Comparison of ENCODE assay signal across 10 mouse cellular contexts in the genomic region with DNA sequence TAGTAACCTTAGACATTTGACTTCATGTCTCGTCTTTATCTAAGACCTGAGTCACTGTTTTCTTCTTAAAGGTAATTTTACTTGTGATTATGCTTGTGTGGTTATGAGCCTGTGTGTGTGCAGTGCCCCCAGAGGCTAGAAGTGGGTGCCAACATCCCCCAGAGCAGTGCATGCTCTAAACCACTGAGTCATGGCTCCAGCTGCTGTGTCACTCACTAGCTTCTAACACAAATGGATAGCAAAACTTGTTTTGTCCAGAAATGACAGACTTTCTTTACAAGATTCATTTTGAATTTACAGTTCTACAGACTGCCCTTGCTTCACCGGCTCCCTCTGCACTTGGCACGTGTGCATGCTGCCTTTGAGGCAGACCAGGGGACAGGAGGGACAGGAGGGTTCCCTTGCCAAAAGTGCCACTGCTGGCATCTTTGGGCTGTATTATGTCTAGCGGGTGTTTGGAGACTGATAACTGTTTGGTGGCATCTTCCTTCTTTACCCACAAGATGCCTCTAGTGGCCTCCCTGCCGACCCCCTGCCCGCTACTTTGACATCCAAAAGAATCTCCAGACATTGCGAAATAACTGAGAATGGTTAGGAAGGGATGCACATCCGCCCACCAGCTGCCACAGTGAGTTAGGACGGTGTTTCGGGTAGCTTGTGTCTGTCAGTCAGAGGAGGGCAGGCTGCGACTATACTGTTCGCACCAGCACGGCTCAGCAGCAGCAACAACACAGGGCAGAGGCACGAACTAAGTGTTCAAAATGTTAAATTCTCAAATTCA.
DNase-seq lines count a peak whose midpoint lies in the region; ATAC-seq and TF ChIP-seq lines count a peak whose summit lies in the region.
"Had no signal": no experiment of that assay in that cellular context is flagged by ENCODE, and none has a peak within 500 bp of the region (broad histone marks: within the 10 kb centered on the region; RNA-seq: fewer than 3 reads in every experiment).

No protein-coding gene starts in this region.

- H3K36me3 ChIP-seq in liver, adult 2 months (ENCODE audit: control insufficient read depth, insufficient read depth, low read length), result no peaks in the 10 kb centered on the region
- H3K36me3 ChIP-seq in liver, postnatal 0 days (replicated peaks; ENCODE audit: insufficient read depth, low read length), result peaks cover 9% of the 10 kb centered on the region; the same call in 1 of the 2 replicates
- no peaks in the 10 kb centered on the region for H3K36me3 ChIP-seq in forebrain, embryonic 12.5 days (replicated peaks)
- H3K36me3 ChIP-seq in midbrain, embryonic 14.5 days (ENCODE audit: control insufficient read depth, insufficient read depth, low read length), result no peaks in the 10 kb centered on the region

- intact Hi-C loops in left cerebral cortex, postnatal 25 days (cut with DNase I), result no loop called here

- no peak overlapping the region for H3K4me2 ChIP-seq in liver, postnatal 0 days (ENCODE audit: low read depth, low read length)
- H3K4me2 ChIP-seq in forebrain, embryonic 12.5 days, result peak overlapping the region; percentile 35
- 0 out of 2 replicates have a peak overlapping the region, but pooled peaks have one; percentile 15 for H3K4me2 ChIP-seq in midbrain, embryonic 14.5 days (ENCODE audit: low read length)

- 0 out of 2 replicates have a peak, but pooled peaks have one; percentile 13 for TF ChIP-seq CTCF in liver, adult 2 months (IDR thresholded peaks at IDR 0.05; ENCODE audit: low read depth, low read length)
- TF ChIP-seq CTCF in liver, postnatal 0 days (IDR thresholded peaks at IDR 0.05; ENCODE audit: low read depth), result no peak

- 33% methylated on average over 14 of the region's 14 CpGs for WGBS in liver, adult 2 months
- 74% methylated on average over 14 of the region's 14 CpGs for WGBS in liver, postnatal 0 days (ENCODE audit: insufficient replicate concordance)
- WGBS in forebrain, embryonic 12.5 days, result 28% methylated on average over 14 of the region's 14 CpGs
- 38% methylated on average over 14 of the region's 14 CpGs for WGBS in midbrain, embryonic 14.5 days

- H3K79me2 ChIP-seq in liver, adult 2 months (ENCODE audit: control insufficient read depth, insufficient read depth, low read length), result no peaks in the 10 kb centered on the region

- peaks cover 4% of the 10 kb centered on the region for H3K27me3 ChIP-seq in liver, adult 2 months (ENCODE audit: control insufficient read depth, insufficient read depth, low read length)
- H3K27me3 ChIP-seq in liver, postnatal 0 days (ENCODE audit: insufficient read depth, low read length), result 0 out of 2 replicates have a peak, but pooled peaks cover 4% of the 10 kb centered on the region
- H3K27me3 ChIP-seq in forebrain, embryonic 12.5 days, result peaks cover 85% of the 10 kb centered on the region
- peaks cover 9% of the 10 kb centered on the region for H3K27me3 ChIP-seq in midbrain, embryonic 14.5 days (ENCODE audit: control insufficient read depth, insufficient read depth, low read length)

- TF ChIP-seq EP300 in liver, postnatal 0 days (IDR thresholded peaks at IDR 0.05; ENCODE audit: low read depth), result no peak

- TF ChIP-seq POLR2A in liver, adult 2 months (IDR thresholded peaks at IDR 0.05; ENCODE audit: extremely low read depth, insufficient read depth, low read length), result no peak

- peak overlapping the region; percentile 95 for H3K27ac ChIP-seq in liver, adult 2 months (replicated peaks; ENCODE audit: insufficient read depth, low read depth, low read length)
- no peak overlapping the region for H3K27ac ChIP-seq in liver, postnatal 0 days (ENCODE audit: low read depth)
- peak overlapping the region; percentile 63 for H3K27ac ChIP-seq in forebrain, embryonic 12.5 days
- H3K27ac ChIP-seq in midbrain, embryonic 14.5 days (replicated peaks; ENCODE audit: low read depth, low read length), result no peak overlapping the region

- peaks cover 26% of the 10 kb centered on the region for H3K4me1 ChIP-seq in liver, adult 2 months (ENCODE audit: control insufficient read depth, insufficient read depth, low read length)
- no peaks in the 10 kb centered on the region for H3K4me1 ChIP-seq in liver, postnatal 0 days (ENCODE audit: insufficient read depth)
- H3K4me1 ChIP-seq in forebrain, embryonic 12.5 days, result peaks cover 38% of the 10 kb centered on the region
- peaks cover 12% of the 10 kb centered on the region for H3K4me1 ChIP-seq in midbrain, embryonic 14.5 days (ENCODE audit: control insufficient read depth, insufficient read depth, low read length)

- H3K4me3 ChIP-seq in liver, adult 2 months (ENCODE audit: insufficient read depth, low read depth, low read length), result no peak overlapping the region
- H3K4me3 ChIP-seq in liver, postnatal 0 days (ENCODE audit: low read depth, low read length), result no peak overlapping the region
- no peak overlapping the region for H3K4me3 ChIP-seq in forebrain, embryonic 12.5 days (replicated peaks)
- no peak overlapping the region for H3K4me3 ChIP-seq in midbrain, embryonic 14.5 days (replicated peaks; ENCODE audit: low read depth, low read length)

- DNase-seq in liver, adult 2 months (ENCODE audit: extremely low read depth, low read depth, low spot score), result peak; percentile 36
- DNase-seq in liver, postnatal 0 days, result no peak
- peak; percentile 70 for DNase-seq in Muller cell, postnatal 12 days (ENCODE audit: inconsistent ontology term)
- peak; percentile 25 for DNase-seq in midbrain, embryonic 14.5 days
- DNase-seq in left cerebral cortex, postnatal 25 days (ENCODE audit: low spot score in 2 of 2), result no peak
- no peak for DNase-seq in adrenal gland, postnatal 36 days
- DNase-seq in urinary bladder, postnatal 36 days (ENCODE audit: low spot score in 2 of 2), result no peak
- DNase-seq: cerebellum, postnatal 25 days; heart, postnatal 4 days had no signal

- no peak for ATAC-seq in liver, postnatal 0 days
- ATAC-seq in forebrain, embryonic 12.5 days (ENCODE audit: low FRiP score), result no peak; the same call in 1 of the 2 replicates
- no peak for ATAC-seq in midbrain, embryonic 14.5 days (ENCODE audit: low FRiP score, low TSS enrichment)

- H3K9ac ChIP-seq in liver, adult 2 months (ENCODE audit: low read depth, low read length), result peak overlapping the region; percentile 24
- H3K9ac ChIP-seq in liver, postnatal 0 days (replicated peaks), result no peak overlapping the region
- no peak overlapping the region for H3K9ac ChIP-seq in forebrain, embryonic 12.5 days
- H3K9ac ChIP-seq in midbrain, embryonic 14.5 days (replicated peaks; ENCODE audit: low read length), result no peak overlapping the region

- H3K9me3 ChIP-seq in liver, postnatal 0 days (ENCODE audit: low read length), result no peaks in the 10 kb centered on the region
- H3K9me3 ChIP-seq in forebrain, embryonic 12.5 days, result no peaks in the 10 kb centered on the region
- no peaks in the 10 kb centered on the region for H3K9me3 ChIP-seq in midbrain, embryonic 14.5 days (ENCODE audit: control insufficient read depth, low read length)

Comparison
In these comparisons a context has a peak if more than half of its experiments do, and no peak if none do; other contexts are left out.
1. DNase-seq: peak in liver, adult 2 months (single experiment), Muller cell, postnatal 12 days (single experiment) and midbrain, embryonic 14.5 days (single experiment); none in liver, postnatal 0 days (single experiment), left cerebral cortex, postnatal 25 days (0 of 2), adrenal gland, postnatal 36 days (0 of 2) and urinary bladder, postnatal 36 days (0 of 2).
2. H3K27ac ChIP-seq: peak in liver, adult 2 months (single experiment) and forebrain, embryonic 12.5 days (single experiment); none in liver, postnatal 0 days (single experiment) and midbrain, embryonic 14.5 days (single experiment).